Mouse (Mus musculus): ENCODE results near the gene Dlx3. TPM values are rescaled to one million over a fixed set of nuclear protein-coding genes. Genes with fewer than 3 reads are reported as not detected.
A peak's percentile ranks its signal among the peaks of the same experiment; 100 is the strongest.

Dlx3 gene
- total RNA-seq, 2 experiments from 2014 or later = not detected

- no peak for DNase-seq
- intact Hi-C loops (cut with DNase I) = no loop called here
Observed at GRCm38 (mm10) chr11:95087301-95088228, 32.4 kb upstream of the Dlx3 start.

GRCm38 (mm10) chr11:95088286-95088685, 31.6 kb upstream of the Dlx3 start:
- DNase-seq = no peak
- intact Hi-C loops (cut with DNase I) = no loop called here

- peak; percentile 50 to 51 for DNase-seq
- intact Hi-C loops (cut with DNase I) = no loop called here
Observed at GRCm38 (mm10) chr11:95088857-95089779, 30.8 kb upstream of the Dlx3 start.

- intact Hi-C loops (cut with DNase I) = no loop called here
- no peak for DNase-seq
Observed at GRCm38 (mm10) chr11:95093077-95093476, 26.8 kb upstream of the Dlx3 start.

- no peak for DNase-seq
- intact Hi-C loops (cut with DNase I) = no loop called here
Observed at GRCm38 (mm10) chr11:95095596-95095995, 24.3 kb upstream of the Dlx3 start.

GRCm38 (mm10) chr11:95096608-95097373, 23.1 kb upstream of the Dlx3 start:
- intact Hi-C loops (cut with DNase I) = no loop called here
- no peak for DNase-seq

- intact Hi-C loops (cut with DNase I) = no loop called here
- no peak for DNase-seq
Observed at GRCm38 (mm10) chr11:95097889-95098288, 22.0 kb upstream of the Dlx3 start.

- intact Hi-C loops (cut with DNase I) = no loop called here
- DNase-seq = no peak
Observed at GRCm38 (mm10) chr11:95098346-95099095, 21.4 kb upstream of the Dlx3 start.

GRCm38 (mm10) chr11:95100393-95100792, 19.5 kb upstream of the Dlx3 start:
- no peak for DNase-seq
- intact Hi-C loops (cut with DNase I) = loop anchor here (10.0 kb wide), 1 partner anchor 236 kb away; no protein-coding TSS in a partner anchor

- intact Hi-C loops (cut with DNase I) = loop anchor here (10.0 kb wide), 1 partner anchor 236 kb away; no protein-coding TSS in a partner anchor
Observed at GRCm38 (mm10) chr11:95101071-95101788, 18.7 kb upstream of the Dlx3 start.

GRCm38 (mm10) chr11:95102161-95102904, 17.6 kb upstream of the Dlx3 start:
- intact Hi-C loops (cut with DNase I) = loop anchor here (10.0 kb wide), 1 partner anchor 238 kb away; no protein-coding TSS in a partner anchor
- DNase-seq = no peak

More at GRCm38 (mm10) chr11:95101071-95101788, 18.7 kb upstream of the Dlx3 start:
- DNase-seq = no peak

- no peak for DNase-seq
- intact Hi-C loops (cut with DNase I) = loop anchor here (10.0 kb wide), 1 partner anchor 239 kb away; no protein-coding TSS in a partner anchor
Observed at GRCm38 (mm10) chr11:95104266-95104665, 15.7 kb upstream of the Dlx3 start.

GRCm38 (mm10) chr11:95105274-95105874, 14.5 kb upstream of the Dlx3 start:
- DNase-seq = no peak
- intact Hi-C loops (cut with DNase I) = loop anchor here (5.0 to 10.0 kb wide), 2 partner anchors 168 to 241 kb away; partner anchors contain the start of gene Col1a1

- peak; percentile 79 to 87 for DNase-seq
- intact Hi-C loops (cut with DNase I) = loop anchor here (1.0 to 10.0 kb wide), 4 partner anchors 30 to 242 kb away; partner anchors contain the start of genes Col1a1 and Itga3
Observed at GRCm38 (mm10) chr11:95106440-95107236, 13.3 kb upstream of the Dlx3 start.

- intact Hi-C loops (cut with DNase I) = loop anchor here (5.0 to 10.0 kb wide), 2 partner anchors 172 to 244 kb away; partner anchors contain the start of gene Col1a1
- DNase-seq = no peak
Observed at GRCm38 (mm10) chr11:95109000-95109399, 10.9 kb upstream of the Dlx3 start.

GRCm38 (mm10) chr11:95110081-95110480, 9.8 kb upstream of the Dlx3 start:
- intact Hi-C loops (cut with DNase I) = loop anchor here (10.0 kb wide), 1 partner anchor 255 kb away; no protein-coding TSS in a partner anchor

More at GRCm38 (mm10) chr11:95110081-95110480, 9.8 kb upstream of the Dlx3 start:
- no peak for DNase-seq
